Mouse (Mus musculus) CH12.LX (cell line): ENCODE measurements around the gene Gnb1. TPM values are rescaled to one million over a fixed set of nuclear protein-coding genes. Genes with fewer than 3 reads are reported as not detected.

Experiments used
- DNase-seq: peaks from one replicate; pipeline ENCODE4 v3.0.0-alpha.2; 2013; ENCODE audit errors: extremely low read depth
- H3K27ac ChIP-seq: 2 replicates; pipeline ENCODE4 v1.5.1; 2012; ENCODE audit warnings: low read depth, mild to moderate bottlenecking, control low read depth, moderate library complexity; ENCODE audit not compliant: insufficient read depth
- H3K27me3 ChIP-seq: replicated peaks from 2 replicates; pipeline ENCODE3; 2012; ENCODE audit warnings: inconsistent platforms
- H3K36me3 ChIP-seq, 2 experiments: replicated peaks in 1 of 2; 2 replicates each; pipeline versions ENCODE3 to v1.6.1; 2012; ENCODE audit warnings: inconsistent platforms in 1 of 2, low read length in 1 of 2, mild to moderate bottlenecking in 1 of 2, mixed read lengths in 1 of 2, moderate library complexity in 1 of 2; ENCODE audit not compliant: control insufficient read depth in 1 of 2, insufficient read depth in 1 of 2
- H3K4me1 ChIP-seq, 2 experiments: 2 replicates each; pipeline ENCODE4 v1.6.1; 2012; ENCODE audit warnings: inconsistent platforms in 1 of 2, moderate library complexity in 1 of 2; ENCODE audit not compliant: insufficient read depth in 2 of 2, control insufficient read depth in 1 of 2
- H3K4me2 ChIP-seq: 2 replicates; pipeline ENCODE4 v1.6.1; 2012; ENCODE audit warnings: low read depth, mild to moderate bottlenecking, control low read depth; ENCODE audit not compliant: poor library complexity, insufficient read depth, severe bottlenecking
- H3K4me3 ChIP-seq, 3 experiments: fragments of 150-350 bp in 1 of 3; sonication (generic) in 1 of 3; replicated peaks in 1 of 3; 2 replicates each; pipeline versions ENCODE3 to v1.5.1; 2011 to 2012; ENCODE audit warnings: low read depth in 2 of 3, low read length in 2 of 3, mild to moderate bottlenecking in 2 of 3, moderate library complexity in 2 of 3, control low read depth in 1 of 3, improper control_type of control experiment in 1 of 3, inconsistent platforms in 1 of 3, mixed read lengths in 1 of 3; ENCODE audit not compliant: poor library complexity in 1 of 3
- H3K79me2 ChIP-seq: replicated peaks from 2 replicates; pipeline ENCODE4 v1.6.1; 2012; ENCODE audit warnings: mild to moderate bottlenecking, moderate library complexity; ENCODE audit not compliant: control insufficient read depth, poor library complexity, insufficient read depth, severe bottlenecking; ENCODE audit errors: extremely low read depth
- H3K9ac ChIP-seq: 2 replicates; pipeline ENCODE4 v1.6.1; 2012; ENCODE audit warnings: low read depth, mild to moderate bottlenecking, control low read depth, moderate library complexity; ENCODE audit not compliant: insufficient read depth
- H3K9me3 ChIP-seq: replicated peaks from 2 replicates; pipeline ENCODE3; 2012; ENCODE audit warnings: low read length, inconsistent platforms, mixed read lengths
- BHLHE40 ChIP-seq: IDR thresholded peaks from 2 replicates; pipeline ENCODE4 v1.6.1; 2011; ENCODE audit warnings: mild to moderate bottlenecking, low read depth, low read length, improper control_type of control experiment
- CTCF ChIP-seq, 2 experiments: IDR thresholded peaks in 1 of 2; conservative IDR thresholded peaks in 1 of 2; 2 replicates each; pipeline ENCODE4 v1.5.1; 2011 to 2012; ENCODE audit warnings: low read depth in 2 of 2, low read length in 2 of 2, improper control_type of control experiment in 1 of 2, inconsistent platforms in 1 of 2, mild to moderate bottlenecking in 1 of 2, moderate library complexity in 1 of 2
- E2F4 ChIP-seq: IDR thresholded peaks from 2 replicates; pipeline ENCODE4 v1.6.1; 2011; ENCODE audit warnings: low read depth, low read length, improper control_type of control experiment; ENCODE audit not compliant: insufficient replicate concordance
- ELF1 ChIP-seq: IDR thresholded peaks from 2 replicates; pipeline ENCODE4 v1.6.1; 2014; ENCODE audit warnings: low read depth, mild to moderate bottlenecking, inconsistent platforms, low read length, improper control_type of control experiment
- EP300 ChIP-seq: IDR thresholded peaks from 2 replicates; pipeline ENCODE4 v1.6.1; 2011; ENCODE audit warnings: low read length, improper control_type of control experiment
- ETS1 ChIP-seq: conservative IDR thresholded peaks from 2 replicates; pipeline ENCODE4 v1.6.1; 2012; ENCODE audit warnings: low read depth, mild to moderate bottlenecking, inconsistent platforms, low read length, improper control_type of control experiment, moderate library complexity
- GABPA ChIP-seq: IDR thresholded peaks from 2 replicates; pipeline ENCODE4 v1.6.1; 2012; ENCODE audit warnings: low read depth, low read length, improper control_type of control experiment, inconsistent platforms; ENCODE audit not compliant: insufficient replicate concordance
- HCFC1 ChIP-seq: IDR thresholded peaks from 2 replicates; pipeline ENCODE4 v1.6.1; 2012; ENCODE audit warnings: low read depth, mild to moderate bottlenecking, inconsistent platforms, low read length, improper control_type of control experiment
- IRF4 ChIP-seq: IDR thresholded peaks from 2 replicates; pipeline ENCODE4 v1.6.1; 2014; ENCODE audit warnings: low read depth, mild to moderate bottlenecking, inconsistent platforms, low read length, improper control_type of control experiment
- JUN ChIP-seq: IDR thresholded peaks from 2 replicates; pipeline ENCODE4 v1.6.1; 2011; ENCODE audit warnings: low read depth, mild to moderate bottlenecking, low read length, improper control_type of control experiment, moderate library complexity; ENCODE audit not compliant: insufficient read depth
- JUND ChIP-seq: conservative IDR thresholded peaks from 2 replicates; pipeline ENCODE4 v1.6.1; 2011; ENCODE audit warnings: low read depth, low read length, improper control_type of control experiment
- KAT2A ChIP-seq: IDR thresholded peaks from 2 replicates; pipeline ENCODE4 v1.6.1; 2012; ENCODE audit warnings: low read length, improper control_type of control experiment, inconsistent platforms; ENCODE audit not compliant: insufficient replicate concordance
- MAFK ChIP-seq: IDR thresholded peaks from 2 replicates; pipeline ENCODE4 v1.6.1; 2011; ENCODE audit warnings: low read length, improper control_type of control experiment; ENCODE audit not compliant: insufficient replicate concordance
- MAX ChIP-seq: IDR thresholded peaks from 2 replicates; pipeline ENCODE4 v1.6.1; 2011; ENCODE audit warnings: low read length, improper control_type of control experiment
- NRF1 ChIP-seq: IDR thresholded peaks from 2 replicates; pipeline ENCODE4 v1.6.1; 2014; ENCODE audit warnings: low read depth, mild to moderate bottlenecking, inconsistent platforms, low read length, improper control_type of control experiment, moderate library complexity
- PAX5 ChIP-seq: IDR thresholded peaks from 2 replicates; pipeline ENCODE4 v1.6.1; 2012; ENCODE audit warnings: low read length, inconsistent platforms, mixed read lengths
- POLR2AphosphoS2 ChIP-seq: IDR thresholded peaks from 2 replicates; pipeline ENCODE4 v1.6.1; 2011; ENCODE audit warnings: low read depth, low read length, improper control_type of control experiment
- SIN3A ChIP-seq: IDR thresholded peaks from 2 replicates; pipeline ENCODE4 v1.6.1; 2012; ENCODE audit warnings: low read length, improper control_type of control experiment, inconsistent platforms
- TCF12 ChIP-seq: IDR thresholded peaks from 2 replicates; pipeline ENCODE4 v1.6.1; 2014; ENCODE audit warnings: low read depth, mild to moderate bottlenecking, inconsistent platforms, low read length, improper control_type of control experiment
- USF1 ChIP-seq: IDR thresholded peaks from 2 replicates; pipeline ENCODE4 v1.6.1; 2014; ENCODE audit warnings: low read depth, mild to moderate bottlenecking, inconsistent platforms, low read length, improper control_type of control experiment
- ZC3H11A ChIP-seq: IDR thresholded peaks from 2 replicates; pipeline ENCODE4 v1.6.1; 2012; ENCODE audit warnings: low read depth, mild to moderate bottlenecking, inconsistent platforms, low read length, improper control_type of control experiment
- ZMIZ1 ChIP-seq: IDR thresholded peaks from 2 replicates; pipeline ENCODE4 v1.6.1; 2012; ENCODE audit warnings: low read depth, mild to moderate bottlenecking, inconsistent platforms, low read length, improper control_type of control experiment
- ZNF384 ChIP-seq: IDR thresholded peaks from 2 replicates; pipeline ENCODE4 v1.6.1; 2012; ENCODE audit warnings: low read depth, low read length, improper control_type of control experiment, inconsistent platforms
- dilution Hi-C: fragments of 300-500 bp; cut with MboI; formaldehyde crosslinking; loops from 2 replicates; pipeline ENCODE4 v1.14.3; 2020; ENCODE audit warnings: low sequenced_read_pairs; ENCODE audit not compliant: extremely low pct_unique_long_range_greater_than_20kb, extremely low pct_ligation_motif_present
- in situ Hi-C: fragments of 300-500 bp; cut with MboI; formaldehyde crosslinking; loops from 3 replicates; pipeline ENCODE4 v1.14.3; 2019; ENCODE audit warnings: low sequenced_read_pairs, low pct_ligation_motif_present, low pct_unique_long_range_greater_than_20kb, mixed read lengths
- polyA plus RNA-seq: library from polyadenylated mRNA; unstranded; fragments of >175 nt; gene quantifications from 2 replicates; pipeline ENCODE4 v1.2.1, GENCODE M21; 2012; ENCODE audit warnings: low read depth; ENCODE audit not compliant: insufficient read length
- total RNA-seq, 2 experiments: library from RNA; depleted of rRNA; stranded (reverse); fragments of 300-350 nt in 1 of 2; fragments of >200 nt in 1 of 2; gene quantifications; 2 replicates each; pipeline ENCODE4 v1.2.3; 2012 to 2014

The Gnb1 gene
- total and polyA plus RNA-seq, 3 experiments: 88.0 to 407 (median 134) TPM

- no peak for TF ChIP-seq CTCF (conservative IDR thresholded peaks at IDR 0.05 in 1 of 2, IDR thresholded peaks at IDR 0.05 in 1 of 2; ENCODE audit: low read depth in 2 of 2, low read length in 2 of 2)
- TF ChIP-seq HCFC1: 0 out of 2 replicates have a peak, but pooled peaks have one; percentile 11
- peak; percentile 36; the same call in 1 of the 2 replicates for TF ChIP-seq IRF4
- TF ChIP-seq KAT2A: 0 out of 2 replicates have a peak, but pooled peaks have one; percentile 56
- TF ChIP-seq EP300: peak; percentile 35; the same call in 1 of the 2 replicates
- peak; percentile 38 for TF ChIP-seq ELF1
- no peak for TF ChIP-seq GABPA
- peak; percentile 30; the same call in 1 of the 2 replicates for TF ChIP-seq NRF1
- TF ChIP-seq JUND: peak; percentile 45; the same call in 1 of the 2 replicates
Observed at GRCm38 (mm10) chr4:155482733-155483540, 8.2 kb upstream of the Gnb1 start (continued).

DNA sequence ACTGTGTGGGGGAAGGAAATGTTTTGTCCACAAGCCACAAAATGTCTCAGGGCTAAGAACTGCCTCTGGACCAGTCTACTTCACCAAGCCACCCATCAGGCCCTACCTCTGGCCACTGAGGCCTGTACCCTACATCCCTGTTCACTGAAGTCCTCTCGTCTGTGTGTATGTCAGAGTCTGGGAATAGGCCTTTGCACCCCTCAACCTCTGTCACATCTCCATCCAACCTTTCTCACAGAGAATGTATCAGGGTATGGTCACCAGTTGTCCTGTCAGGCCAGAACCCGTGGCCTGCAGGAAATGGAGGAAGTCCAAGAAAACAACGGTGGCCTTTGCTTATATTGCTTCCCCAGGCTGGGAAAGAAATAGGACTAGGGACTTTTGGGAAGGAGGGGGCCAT lies 5.6 kb upstream of the Gnb1 start:
- no peak overlapping the region for H3K4me2 ChIP-seq
- H3K27ac ChIP-seq: no peak overlapping the region; the same call in 1 of the 2 replicates
- H3K4me1 ChIP-seq: peaks cover 51 to 90% of the 10 kb centered on the region in 2 experiments

More for the DNA sequence above, 5.6 kb upstream of the Gnb1 start:
- Histone ChIP-seq H3K27me3 (no peaks in the 10 kb centered on the region), H3K9me3 (no peaks in the 10 kb centered on the region), H3K4me3 (no peak overlapping the region), H3K36me3 (no peaks in the 10 kb centered on the region), H3K9ac (no peak overlapping the region), H3K79me2 (no peaks in the 10 kb centered on the region)
- in situ Hi-C loops: loop anchor here (10.0 kb wide), 1 partner anchor 209 kb away; the partner anchor contains the start of gene Fndc10
- dilution Hi-C loops: no loop called here
- DNase-seq: no peak
- no peak for TF ChIP-seq SIN3A
- TF ChIP-seq TCF12: no peak
- TF ChIP-seq POLR2AphosphoS2: no peak
- TF ChIP-seq JUN: no peak
- TF ChIP-seq MAX: no peak
- TF ChIP-seq IRF4: no peak
- TF ChIP-seq E2F4: no peak
- no peak for TF ChIP-seq ZNF384
- TF ChIP-seq BHLHE40: no peak
- no peak for TF ChIP-seq ZC3H11A
- TF ChIP-seq PAX5: no peak
- no peak for TF ChIP-seq MAFK
- no peak for TF ChIP-seq ETS1
- TF ChIP-seq JUND: no peak
- TF ChIP-seq KAT2A: no peak
- TF ChIP-seq CTCF (conservative IDR thresholded peaks at IDR 0.05 in 1 of 2, IDR thresholded peaks at IDR 0.05 in 1 of 2; ENCODE audit: low read depth in 2 of 2, low read length in 2 of 2): no peak
- TF ChIP-seq USF1: no peak
- TF ChIP-seq ZMIZ1: no peak
- no peak for TF ChIP-seq NRF1
